Mouse (Mus musculus) ES-Bruce4 (cell line): ENCODE data around the gene Stk39.

Source experiments
- CTCF ChIP-seq: IDR thresholded peaks from one replicate; pipeline ENCODE4 v1.8.1; 2011; ENCODE audit warnings: low read depth, low read length
- POLR2A ChIP-seq: IDR thresholded peaks from one replicate; pipeline ENCODE4 v1.8.1; 2011; ENCODE audit warnings: low read length; ENCODE audit not compliant: insufficient read depth

GRCm38 (mm10) chr2:68176425-68176824 lies 295.6 kb downstream of the Stk39 start:
- no peak for TF ChIP-seq POLR2A
- no peak for TF ChIP-seq CTCF
